Mouse (Mus musculus): Measurements from ENCODE around the gene Orai3. TPM values are rescaled to one million over a fixed set of nuclear protein-coding genes. Genes with fewer than 3 reads are reported as not detected.
"Not testable (repeated sequence)": the region's sequence is repeated elsewhere in the genome, so short reads cannot be mapped to it uniquely, and the experiment has no call there.

The Orai3 gene
- polyA plus RNA-seq, 1 experiment from 2014 or later, result 12.9 TPM

- Histone ChIP-seq H3K9ac (ENCODE audit: low read depth, low read length) (peak overlapping the region; percentile 80), H3K36me3 (ENCODE audit: control insufficient read depth, insufficient read depth) (no peaks in the 10 kb centered on the region), H3K4me1 (ENCODE audit: control insufficient read depth, low read depth, low read length) (peaks cover 69% of the 10 kb centered on the region), H3K4me2 (ENCODE audit: low read depth, low read length) (peak overlapping the region; percentile 92), H3K4me3 (ENCODE audit: low read depth, low read length) (peak overlapping the region; percentile 72), H3K27me3 (ENCODE audit: control insufficient read depth, insufficient read depth, low read depth, low read length) (no peaks in the 10 kb centered on the region), H3K27ac (ENCODE audit: low read length) (peak overlapping the region; percentile 97), H3K9me3 (replicated peaks; ENCODE audit: control insufficient read depth, low read length) (no peaks in the 10 kb centered on the region)
- no peak for ATAC-seq (ENCODE audit: low read depth)
- 49% methylated on average over 13 of the region's 13 CpGs for WGBS (ENCODE audit: insufficient replicate concordance)
Observed at GRCm38 (mm10) chr7:127768346-127768996, 1.1 kb upstream of the Orai3 start.

GRCm38 (mm10) chr7:127768997-127769593, 520 bp upstream of the Orai3 start:
- Histone ChIP-seq H3K9ac (ENCODE audit: low read depth, low read length) (peak overlapping the region; percentile 85), H3K4me3 (ENCODE audit: low read depth, low read length) (peak overlapping the region; percentile 72), H3K36me3 (ENCODE audit: control insufficient read depth, insufficient read depth) (no peaks in the 10 kb centered on the region), H3K27ac (ENCODE audit: low read length) (peak overlapping the region; percentile 82), H3K9me3 (replicated peaks; ENCODE audit: control insufficient read depth, low read length) (no peaks in the 10 kb centered on the region), H3K4me2 (ENCODE audit: low read depth, low read length) (peak overlapping the region; percentile 92), H3K27me3 (ENCODE audit: control insufficient read depth, insufficient read depth, low read depth, low read length) (no peaks in the 10 kb centered on the region), H3K4me1 (ENCODE audit: control insufficient read depth, low read depth, low read length) (peaks cover 74% of the 10 kb centered on the region)
- 2% methylated on average over 16 of the region's 16 CpGs for WGBS (ENCODE audit: insufficient replicate concordance)
- ATAC-seq (ENCODE audit: low read depth), result peak; percentile 14

- peak overlapping the region; percentile 72 for H3K4me3 ChIP-seq (ENCODE audit: low read depth, low read length)
- peak overlapping the region; percentile 85 for H3K9ac ChIP-seq (ENCODE audit: low read depth, low read length)
- H3K4me2 ChIP-seq (ENCODE audit: low read depth, low read length), result peak overlapping the region; percentile 92
- under 1% methylated on average over 27 of the region's 27 CpGs for WGBS (ENCODE audit: insufficient replicate concordance)
- H3K4me1 ChIP-seq (ENCODE audit: control insufficient read depth, low read depth, low read length), result peaks cover 73% of the 10 kb centered on the region
- no peak for ATAC-seq (ENCODE audit: low read depth)
- H3K9me3 ChIP-seq (replicated peaks; ENCODE audit: control insufficient read depth, low read length), result no peaks in the 10 kb centered on the region
- no peaks in the 10 kb centered on the region for H3K36me3 ChIP-seq (ENCODE audit: control insufficient read depth, insufficient read depth)
- peak overlapping the region; percentile 82 for H3K27ac ChIP-seq (ENCODE audit: low read length)
- H3K27me3 ChIP-seq (ENCODE audit: control insufficient read depth, insufficient read depth, low read depth, low read length), result no peaks in the 10 kb centered on the region
Observed at GRCm38 (mm10) chr7:127770039-127770905, 657 bp downstream of the Orai3 start.

- Histone ChIP-seq H3K36me3 (ENCODE audit: control insufficient read depth, insufficient read depth) (no peaks in the 10 kb centered on the region), H3K27me3 (ENCODE audit: control insufficient read depth, insufficient read depth, low read depth, low read length) (no peaks in the 10 kb centered on the region), H3K9ac (ENCODE audit: low read depth, low read length) (no peak overlapping the region), H3K27ac (ENCODE audit: low read length) (no peak overlapping the region; the same call in 1 of the 2 replicates), H3K4me2 (ENCODE audit: low read depth, low read length) (no peak overlapping the region), H3K4me1 (ENCODE audit: control insufficient read depth, low read depth, low read length) (peaks cover 66% of the 10 kb centered on the region), H3K9me3 (replicated peaks; ENCODE audit: control insufficient read depth, low read length) (no peaks in the 10 kb centered on the region), H3K4me3 (ENCODE audit: low read depth, low read length) (no peak overlapping the region; the same call in 1 of the 2 replicates)
- no peak for ATAC-seq (ENCODE audit: low read depth)
- 48% methylated on average over 5 of the region's 5 CpGs for WGBS (ENCODE audit: insufficient replicate concordance)
Observed at GRCm38 (mm10) chr7:127771262-127771661, 1.6 kb downstream of the Orai3 start.

GRCm38 (mm10) chr7:127772080-127772479, 2.5 kb downstream of the Orai3 start:
- 36% methylated on average over 3 of the region's 3 CpGs for WGBS (ENCODE audit: insufficient replicate concordance)
- no peaks in the 10 kb centered on the region for H3K9me3 ChIP-seq (replicated peaks; ENCODE audit: control insufficient read depth, low read length)
- H3K36me3 ChIP-seq (ENCODE audit: control insufficient read depth, insufficient read depth), result no peaks in the 10 kb centered on the region
- no peak overlapping the region for H3K4me3 ChIP-seq (ENCODE audit: low read depth, low read length)
- peaks cover 58% of the 10 kb centered on the region for H3K4me1 ChIP-seq (ENCODE audit: control insufficient read depth, low read depth, low read length)
- no peaks in the 10 kb centered on the region for H3K27me3 ChIP-seq (ENCODE audit: control insufficient read depth, insufficient read depth, low read depth, low read length)
- no peak overlapping the region for H3K4me2 ChIP-seq (ENCODE audit: low read depth, low read length)
- no peak overlapping the region for H3K27ac ChIP-seq (ENCODE audit: low read length)
- no peak for ATAC-seq (ENCODE audit: low read depth)
- H3K9ac ChIP-seq (ENCODE audit: low read depth, low read length), result no peak overlapping the region

- Histone ChIP-seq H3K9ac (ENCODE audit: low read depth, low read length) (no peak overlapping the region), H3K4me3 (ENCODE audit: low read depth, low read length) (no peak overlapping the region), H3K4me1 (ENCODE audit: control insufficient read depth, low read depth, low read length) (peaks cover 57% of the 10 kb centered on the region), H3K9me3 (replicated peaks; ENCODE audit: control insufficient read depth, low read length) (no peaks in the 10 kb centered on the region), H3K27ac (ENCODE audit: low read length) (no peak overlapping the region), H3K27me3 (ENCODE audit: control insufficient read depth, insufficient read depth, low read depth, low read length) (no peaks in the 10 kb centered on the region), H3K36me3 (ENCODE audit: control insufficient read depth, insufficient read depth) (no peaks in the 10 kb centered on the region), H3K4me2 (ENCODE audit: low read depth, low read length) (no peak overlapping the region)
- 89% methylated on average over 1 of the region's 1 CpGs for WGBS (ENCODE audit: insufficient replicate concordance)
- ATAC-seq (ENCODE audit: low read depth), result no peak
Observed at GRCm38 (mm10) chr7:127772557-127772956, 2.9 kb downstream of the Orai3 start.

- no peak overlapping the region for H3K4me2 ChIP-seq (ENCODE audit: low read depth, low read length)
- ATAC-seq (ENCODE audit: low read depth), result no peak
- no peaks in the 10 kb centered on the region for H3K27me3 ChIP-seq (ENCODE audit: control insufficient read depth, insufficient read depth, low read depth, low read length)
- no peak overlapping the region for H3K4me3 ChIP-seq (ENCODE audit: low read depth, low read length)
- H3K9me3 ChIP-seq (replicated peaks; ENCODE audit: control insufficient read depth, low read length), result no peaks in the 10 kb centered on the region
- H3K36me3 ChIP-seq (ENCODE audit: control insufficient read depth, insufficient read depth), result no peaks in the 10 kb centered on the region
- no peak overlapping the region for H3K9ac ChIP-seq (ENCODE audit: low read depth, low read length)
- no peak overlapping the region for H3K27ac ChIP-seq (ENCODE audit: low read length)
- H3K4me1 ChIP-seq (ENCODE audit: control insufficient read depth, low read depth, low read length), result peaks cover 55% of the 10 kb centered on the region
- WGBS (ENCODE audit: insufficient replicate concordance), result 36% methylated on average over 9 of the region's 9 CpGs
Observed at GRCm38 (mm10) chr7:127773664-127774384, 4.2 kb downstream of the Orai3 start.

GRCm38 (mm10) chr7:127775837-127776236, 6.2 kb downstream of the Orai3 start:
- peak overlapping the region; percentile 84 for H3K4me2 ChIP-seq (ENCODE audit: low read depth, low read length)
- ATAC-seq (ENCODE audit: low read depth); H3K27me3 ChIP-seq (ENCODE audit: control insufficient read depth, insufficient read depth, low read depth, low read length); H3K27ac ChIP-seq (ENCODE audit: low read length); H3K9me3 ChIP-seq (replicated peaks; ENCODE audit: control insufficient read depth, low read length); H3K36me3 ChIP-seq (ENCODE audit: control insufficient read depth, insufficient read depth): not testable (repeated sequence)
- H3K4me1 ChIP-seq (ENCODE audit: control insufficient read depth, low read depth, low read length), result peaks cover 36% of the 10 kb centered on the region
- H3K9ac ChIP-seq (ENCODE audit: low read depth, low read length), result peak overlapping the region; percentile 88
- 71% methylated on average over 7 of the region's 7 CpGs for WGBS (ENCODE audit: insufficient replicate concordance)
- peak overlapping the region; percentile 83 for H3K4me3 ChIP-seq (ENCODE audit: low read depth, low read length)
